Mouse (Mus musculus) forebrain, embryonic 15.5 days (tissue): ENCODE data around the gene Otulin. TPM values are rescaled to one million over a fixed set of nuclear protein-coding genes. Genes with fewer than 3 reads are reported as not detected.

ENCODE experiments used
- ATAC-seq: fragments of 200-750 bp; cut with Nextera tagmentation; replicated peaks from 2 replicates; pipeline ENCODE4 v1.8.0; 2017; ENCODE audit warnings: mild to moderate bottlenecking, moderate TSS enrichment, moderate library complexity
- H3K27ac ChIP-seq: fragments of 300-500 bp; sonication (generic); replicated peaks from 2 replicates; pipeline ENCODE4 v1.5.1; 2015; ENCODE audit warnings: mild to moderate bottlenecking, inconsistent platforms
- H3K27me3 ChIP-seq: fragments of 300-500 bp; sonication (generic); 2 replicates; pipeline ENCODE4 v1.6.1; 2015; ENCODE audit warnings: inconsistent platforms
- H3K36me3 ChIP-seq: fragments of 300-500 bp; sonication (generic); 2 replicates; pipeline ENCODE4 v1.6.1; 2015; ENCODE audit warnings: mild to moderate bottlenecking, inconsistent platforms
- H3K4me1 ChIP-seq: fragments of 300-500 bp; sonication (generic); 2 replicates; pipeline ENCODE4 v1.6.1; 2015; ENCODE audit warnings: inconsistent platforms
- H3K4me2 ChIP-seq: fragments of 300-500 bp; sonication (generic); replicated peaks from 2 replicates; pipeline ENCODE4 v1.6.1; 2015; ENCODE audit warnings: mild to moderate bottlenecking, inconsistent platforms
- H3K4me3 ChIP-seq: fragments of 300-500 bp; sonication (generic); 2 replicates; pipeline ENCODE4 v1.5.1; 2015; ENCODE audit warnings: mild to moderate bottlenecking, inconsistent platforms
- H3K9ac ChIP-seq: fragments of 300-500 bp; sonication (generic); replicated peaks from 2 replicates; pipeline ENCODE4 v1.6.1; 2015; ENCODE audit warnings: mild to moderate bottlenecking, inconsistent platforms
- H3K9me3 ChIP-seq: fragments of 300-500 bp; sonication (generic); 2 replicates; pipeline ENCODE4 v1.6.1; 2016; ENCODE audit warnings: inconsistent platforms
- WGBS: fragments of 180-500 bp; shearing (Covaris S2); methylation state at CpG from one replicate; pipeline ENCODE4 v1.1.7; 2015; ENCODE audit warnings: mixed read lengths; 5-methylcytosine and 5-hydroxymethylcytosine counted together
- polyA plus RNA-seq: library from polyadenylated mRNA; unstranded; fragments of >200 nt; fragmentation: Nextera tagmentation; extraction: Ambion mirVana; gene quantifications from 2 replicates; pipeline ENCODE4 v1.2.1, GENCODE M21; 2015

Gene Otulin
- polyA plus RNA-seq, 1 experiment from 2014 or later = 30.7 TPM

DNA sequence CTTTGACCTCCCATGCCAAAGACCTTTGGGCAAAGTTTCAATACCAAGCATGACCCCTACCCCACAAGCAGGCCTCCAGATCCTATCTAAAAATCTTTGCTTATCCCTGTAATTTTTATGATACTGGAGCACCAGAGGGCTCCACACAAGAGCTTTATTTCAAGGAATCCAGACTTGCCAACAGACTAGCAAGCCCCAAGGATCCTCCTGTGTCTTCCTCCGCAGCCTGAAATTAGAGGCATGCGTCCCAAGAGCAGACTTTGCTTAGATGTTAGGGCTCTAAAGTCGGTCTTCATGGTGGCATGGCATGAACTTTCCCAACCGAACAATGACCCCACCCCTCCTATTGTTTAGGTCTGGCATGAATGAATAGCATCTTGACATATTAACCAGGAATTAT, 94.8 kb downstream of the Otulin start:
- H3K36me3 ChIP-seq = no peaks in the 10 kb centered on the region
- no peaks in the 10 kb centered on the region for H3K9me3 ChIP-seq
- H3K27me3 ChIP-seq = no peaks in the 10 kb centered on the region
- no peak overlapping the region for H3K27ac ChIP-seq
- H3K4me1 ChIP-seq = no peaks in the 10 kb centered on the region
- no peak for ATAC-seq
- H3K4me3 ChIP-seq = no peak overlapping the region
- H3K4me2 ChIP-seq = no peak overlapping the region
- H3K9ac ChIP-seq = no peak overlapping the region
- 87% methylated on average over 4 of the region's 4 CpGs for WGBS

DNA sequence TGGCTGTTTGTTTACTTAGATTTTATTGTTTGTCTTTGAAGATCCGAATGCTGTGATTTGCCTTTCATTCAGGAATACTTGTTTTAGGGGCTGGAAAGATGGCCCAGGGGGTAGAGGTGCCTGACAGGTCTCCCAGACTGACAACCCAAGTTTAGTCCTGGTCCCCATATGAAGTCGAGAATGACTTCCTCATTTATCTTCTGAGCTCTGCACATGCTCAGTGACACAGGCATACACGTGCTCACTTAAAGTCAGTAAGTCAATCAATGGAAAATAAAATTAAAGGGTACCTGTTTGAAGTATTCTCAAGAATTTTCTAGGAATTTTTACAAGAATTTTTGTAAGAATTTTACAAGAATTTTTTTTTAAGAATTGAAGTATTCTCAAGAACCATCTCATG, 97.5 kb downstream of the Otulin start:
- H3K27me3 ChIP-seq = no peaks in the 10 kb centered on the region
- WGBS = 79% methylated on average over 3 of the region's 3 CpGs
- H3K4me2 ChIP-seq = no peak overlapping the region
- no peak overlapping the region for H3K9ac ChIP-seq
- H3K9me3 ChIP-seq = no peaks in the 10 kb centered on the region
- no peak for ATAC-seq
- H3K27ac ChIP-seq = no peak overlapping the region
- H3K4me3 ChIP-seq = no peak overlapping the region
- no peaks in the 10 kb centered on the region for H3K36me3 ChIP-seq
- no peaks in the 10 kb centered on the region for H3K4me1 ChIP-seq

DNA sequence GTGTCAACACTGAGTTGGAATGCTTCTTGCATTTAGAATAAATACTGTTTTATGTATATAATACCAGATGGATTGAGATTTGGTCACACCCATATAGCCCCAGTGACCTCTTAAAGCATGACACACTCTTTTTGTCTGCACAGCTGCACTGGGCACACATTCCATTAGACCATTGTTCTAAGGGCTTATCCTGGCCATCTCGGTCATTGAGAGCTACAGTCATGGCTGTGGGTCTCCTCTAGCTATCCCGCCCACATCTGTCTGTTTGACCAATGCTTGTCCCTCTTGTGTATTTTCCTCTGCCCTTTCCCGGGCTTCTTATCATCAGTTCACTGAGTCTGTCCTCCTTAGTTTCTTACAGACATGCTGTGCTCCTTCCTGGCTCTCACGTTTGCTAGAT, 100.5 kb downstream of the Otulin start:
- no peak overlapping the region for H3K4me3 ChIP-seq
- no peaks in the 10 kb centered on the region for H3K36me3 ChIP-seq
- H3K9me3 ChIP-seq = no peaks in the 10 kb centered on the region
- no peaks in the 10 kb centered on the region for H3K27me3 ChIP-seq
- no peak overlapping the region for H3K9ac ChIP-seq
- no peak for ATAC-seq
- no peak overlapping the region for H3K4me2 ChIP-seq
- no peaks in the 10 kb centered on the region for H3K4me1 ChIP-seq
- H3K27ac ChIP-seq = no peak overlapping the region
- WGBS = 67% methylated on average over 4 of the region's 4 CpGs

DNA sequence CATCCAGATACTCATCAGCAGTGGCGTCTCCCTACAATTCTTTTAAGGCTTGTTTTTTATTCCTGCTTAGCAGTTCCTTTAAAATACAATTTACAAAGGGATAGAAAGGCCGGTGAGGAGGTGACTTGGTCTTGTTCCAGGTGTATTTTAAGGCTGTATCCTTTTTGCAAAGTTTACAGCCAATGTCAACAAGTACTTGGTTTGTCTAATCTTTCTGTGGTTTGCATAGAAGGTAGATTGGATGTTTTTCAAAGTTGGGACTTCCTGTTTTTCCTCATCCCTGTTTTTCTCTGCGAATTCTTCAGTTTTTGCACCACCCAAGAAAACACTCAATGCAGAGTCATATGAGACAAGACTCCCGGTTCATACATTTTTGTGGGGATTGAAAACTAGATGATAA, 101.6 kb downstream of the Otulin start:
- Histone ChIP-seq H3K4me3 (no peak overlapping the region), H3K9me3 (no peaks in the 10 kb centered on the region), H3K27me3 (no peaks in the 10 kb centered on the region), H3K27ac (no peak overlapping the region), H3K9ac (no peak overlapping the region), H3K36me3 (no peaks in the 10 kb centered on the region), H3K4me1 (0 out of 2 replicates have a peak, but pooled peaks cover 5% of the 10 kb centered on the region), H3K4me2 (no peak overlapping the region)
- no peak for ATAC-seq
- 85% methylated on average over 4 of the region's 4 CpGs for WGBS

DNA sequence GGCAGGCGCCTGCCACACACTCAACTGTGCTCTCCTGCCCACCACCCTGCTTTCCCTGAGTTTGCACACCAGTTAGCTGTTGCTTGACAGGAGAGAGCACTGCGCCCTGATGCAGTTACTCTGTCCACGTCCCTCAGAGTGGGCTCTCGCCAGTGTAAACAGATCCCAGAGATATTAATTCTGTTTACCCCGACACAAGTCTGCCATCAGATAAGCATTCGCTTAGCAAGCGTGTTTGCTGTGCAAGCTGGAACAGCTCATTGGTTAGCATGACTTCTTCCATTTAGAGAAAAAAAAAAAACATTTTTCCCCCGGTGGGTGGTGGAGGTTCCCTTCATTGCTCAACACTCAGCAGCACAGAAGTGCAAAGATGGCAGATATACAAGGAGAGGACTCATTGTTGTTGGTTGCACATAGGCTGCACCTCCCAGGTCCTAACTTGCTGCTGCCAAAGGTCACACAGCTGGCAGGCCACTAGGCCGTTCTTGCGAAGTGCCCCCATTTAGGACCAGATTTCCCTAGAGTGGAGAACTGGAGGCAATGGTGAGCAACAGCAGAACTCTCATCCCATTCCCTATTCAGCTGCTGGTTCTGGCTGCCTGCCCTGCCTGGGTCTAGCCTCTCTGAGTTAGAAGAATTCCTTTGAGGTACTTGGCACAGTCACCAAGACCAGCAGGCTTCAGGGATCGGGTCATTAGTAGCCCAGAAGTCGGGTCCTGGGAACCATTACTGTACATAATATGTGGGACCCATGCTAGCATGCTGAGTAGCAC, 105.1 kb downstream of the Otulin start:
- Histone ChIP-seq H3K4me1 (0 out of 2 replicates have a peak, but pooled peaks cover 5% of the 10 kb centered on the region), H3K9ac (no peak overlapping the region), H3K27me3 (no peaks in the 10 kb centered on the region), H3K9me3 (no peaks in the 10 kb centered on the region), H3K36me3 (no peaks in the 10 kb centered on the region), H3K27ac (no peak overlapping the region), H3K4me2 (no peak overlapping the region), H3K4me3 (no peak overlapping the region)
- ATAC-seq = no peak
- WGBS = 87% methylated on average over 12 of the region's 12 CpGs

DNA sequence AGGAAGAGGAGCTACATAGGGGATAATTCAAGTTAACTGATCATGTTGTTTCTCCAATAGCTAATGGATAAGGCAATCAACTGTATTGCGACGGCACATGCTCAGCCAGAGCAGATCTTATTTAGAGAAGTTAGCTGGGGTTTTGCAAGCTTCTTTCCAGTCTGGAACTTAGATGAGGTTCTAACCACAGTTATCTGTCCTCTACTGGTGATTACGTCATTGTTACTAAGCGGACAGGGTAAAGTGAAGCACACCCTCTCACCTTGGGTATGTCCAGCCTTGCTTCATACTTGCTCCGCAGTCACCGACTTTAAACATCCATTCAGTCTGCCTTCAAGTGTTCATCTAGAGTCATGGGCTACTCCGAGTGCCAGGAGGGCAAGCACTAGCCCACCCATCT, 110.6 kb downstream of the Otulin start:
- Histone ChIP-seq H3K9ac (no peak overlapping the region), H3K9me3 (no peaks in the 10 kb centered on the region), H3K27ac (no peak overlapping the region), H3K36me3 (no peaks in the 10 kb centered on the region), H3K4me2 (no peak overlapping the region), H3K4me3 (no peak overlapping the region), H3K4me1 (0 out of 2 replicates have a peak, but pooled peaks cover 5% of the 10 kb centered on the region), H3K27me3 (no peaks in the 10 kb centered on the region)
- 95% methylated on average over 7 of the region's 7 CpGs for WGBS
- ATAC-seq = no peak

DNA sequence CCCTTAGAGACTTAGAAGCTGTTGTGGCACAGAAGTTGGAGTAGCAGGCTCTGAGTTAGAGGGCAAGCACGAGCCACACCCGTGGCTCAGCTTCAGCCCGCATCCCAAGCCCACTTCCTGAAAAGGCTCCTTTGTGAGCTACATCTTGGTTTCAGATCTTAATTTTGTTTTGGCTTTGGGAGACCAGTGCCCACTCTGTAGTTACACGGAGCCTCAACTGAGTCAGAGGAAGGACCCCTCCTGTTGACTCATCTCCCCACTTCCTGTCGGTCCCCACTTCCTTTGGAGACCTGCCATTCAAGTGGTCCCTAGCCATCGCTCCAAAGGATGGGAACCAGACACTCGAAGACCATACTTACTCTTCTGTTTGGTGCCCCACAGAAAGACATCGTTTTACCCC, 112.5 kb downstream of the Otulin start:
- Histone ChIP-seq H3K27me3 (no peaks in the 10 kb centered on the region), H3K4me2 (no peak overlapping the region), H3K9me3 (no peaks in the 10 kb centered on the region), H3K27ac (no peak overlapping the region), H3K4me3 (no peak overlapping the region), H3K36me3 (no peaks in the 10 kb centered on the region), H3K4me1 (0 out of 2 replicates have a peak, but pooled peaks cover 3% of the 10 kb centered on the region), H3K9ac (no peak overlapping the region)
- ATAC-seq = no peak
- 88% methylated on average over 8 of the region's 8 CpGs for WGBS

DNA sequence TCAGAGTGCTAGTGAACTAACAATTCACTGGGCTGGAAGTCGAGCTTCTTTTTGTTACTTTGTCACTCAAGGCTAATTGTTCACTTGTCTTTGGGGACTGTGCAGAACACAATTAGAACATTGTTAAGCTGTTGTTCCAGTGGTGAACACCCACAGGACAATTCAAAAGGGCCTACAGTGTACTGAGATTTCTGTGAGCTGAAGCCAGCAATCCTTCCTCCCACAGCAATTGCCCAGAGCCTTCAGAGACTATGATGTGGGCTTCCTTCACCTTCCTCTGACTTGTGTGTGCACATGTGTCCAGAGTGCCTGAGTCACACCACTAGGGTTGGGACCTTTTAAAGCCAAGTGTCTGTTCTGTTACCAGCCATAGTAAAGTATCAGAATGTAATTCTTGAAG, 113.6 kb downstream of the Otulin start:
- Histone ChIP-seq H3K4me3 (no peak overlapping the region), H3K27me3 (no peaks in the 10 kb centered on the region), H3K27ac (no peak overlapping the region), H3K9ac (no peak overlapping the region), H3K4me2 (no peak overlapping the region), H3K9me3 (no peaks in the 10 kb centered on the region), H3K36me3 (no peaks in the 10 kb centered on the region), H3K4me1 (0 out of 2 replicates have a peak, but pooled peaks cover 4% of the 10 kb centered on the region)
- 7% methylated on average over 1 of the region's 1 CpGs for WGBS
- ATAC-seq = no peak

DNA sequence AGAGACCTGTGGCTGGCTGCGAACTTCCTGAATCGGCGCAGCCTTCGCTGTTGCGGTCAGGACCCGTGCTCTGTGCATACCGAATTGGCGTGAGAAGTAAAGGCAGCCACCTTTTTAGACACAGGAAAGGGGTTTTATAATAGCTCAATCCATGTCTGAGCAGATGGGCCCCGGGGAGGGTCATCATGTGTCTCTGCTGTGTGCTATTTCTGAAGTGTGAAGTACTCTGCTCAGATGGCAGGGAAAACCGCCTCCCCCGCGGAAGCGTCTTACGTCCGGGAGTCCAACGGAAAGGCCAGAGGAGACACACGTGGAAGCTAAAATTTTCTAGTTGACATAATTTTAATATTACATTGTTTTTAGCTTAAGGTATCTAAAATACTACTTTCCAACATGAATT, 121.5 kb downstream of the Otulin start:
- Histone ChIP-seq H3K4me2 (no peak overlapping the region), H3K9me3 (no peaks in the 10 kb centered on the region), H3K9ac (no peak overlapping the region), H3K36me3 (no peaks in the 10 kb centered on the region), H3K27me3 (no peaks in the 10 kb centered on the region), H3K4me1 (0 out of 2 replicates have a peak, but pooled peaks cover 4% of the 10 kb centered on the region), H3K4me3 (no peak overlapping the region), H3K27ac (no peak overlapping the region)
- ATAC-seq = no peak
- WGBS = 97% methylated on average over 17 of the region's 17 CpGs

DNA sequence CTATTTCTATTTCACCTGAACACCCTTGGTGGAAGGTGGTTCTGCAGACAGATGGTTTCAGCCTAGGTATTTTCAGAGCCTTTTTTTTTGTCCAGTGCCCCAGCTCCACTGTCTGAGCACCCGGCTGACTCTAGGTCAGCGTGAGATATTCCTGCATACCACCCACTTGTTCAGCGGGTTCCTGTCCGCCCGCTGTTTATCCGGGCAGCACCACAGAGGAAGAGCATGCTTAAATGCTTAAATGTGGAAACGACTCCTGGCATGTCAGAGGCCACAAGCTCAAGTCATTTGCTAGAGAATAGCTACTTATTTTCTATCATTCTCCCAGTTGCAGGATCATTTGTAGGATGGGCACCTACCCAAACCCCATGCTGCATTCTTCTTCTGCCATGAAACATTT, 122.3 kb downstream of the Otulin start:
- H3K9ac ChIP-seq = no peak overlapping the region
- 96% methylated on average over 7 of the region's 7 CpGs for WGBS
- H3K4me3 ChIP-seq = no peak overlapping the region
- no peak overlapping the region for H3K27ac ChIP-seq
- H3K9me3 ChIP-seq = no peaks in the 10 kb centered on the region
- no peaks in the 10 kb centered on the region for H3K27me3 ChIP-seq
- H3K4me2 ChIP-seq = no peak overlapping the region
- 0 out of 2 replicates have a peak, but pooled peaks cover 2% of the 10 kb centered on the region for H3K4me1 ChIP-seq
- H3K36me3 ChIP-seq = no peaks in the 10 kb centered on the region
- ATAC-seq = no peak

DNA sequence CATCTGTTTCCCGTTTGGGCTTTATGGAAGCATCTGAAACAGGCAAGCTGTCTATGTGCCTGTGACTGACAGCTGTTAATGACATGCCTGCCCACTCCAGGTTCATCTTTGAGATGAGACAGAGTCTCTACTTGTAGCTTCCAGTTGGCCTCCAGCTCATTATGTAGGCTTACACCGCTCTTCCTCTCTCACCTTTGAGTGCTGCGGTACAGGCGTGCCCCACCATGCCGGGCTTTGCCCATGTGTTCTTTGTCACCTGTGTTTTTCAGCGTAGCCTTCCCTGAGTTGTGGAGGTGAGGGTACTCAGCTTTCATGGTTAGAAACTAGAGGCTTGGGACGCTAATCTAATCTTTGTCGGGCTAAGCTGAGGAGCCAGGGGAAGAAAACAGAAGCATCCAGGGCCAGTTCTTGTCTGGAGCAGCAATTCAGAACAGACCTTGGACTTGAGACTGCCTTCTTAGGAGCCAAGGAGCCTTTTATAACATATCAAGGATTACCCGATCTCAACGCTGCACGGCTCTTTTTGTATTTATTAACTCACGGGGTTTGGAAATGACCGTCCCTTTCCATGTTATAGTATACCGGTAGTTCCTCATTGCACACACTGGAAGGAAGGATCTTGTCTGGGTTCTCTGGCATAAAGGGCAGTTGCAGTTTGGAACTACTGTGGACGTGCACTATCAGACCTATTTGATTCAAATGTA, 123.4 kb downstream of the Otulin start:
- 94% methylated on average over 15 of the region's 15 CpGs for whole genome bisulfite sequencing
- Histone ChIP-seq H3K27me3 (no peaks in the 10 kb centered on the region), H3K27ac (no peak overlapping the region), H3K9ac (no peak overlapping the region), H3K4me1 (peaks cover 4% of the 10 kb centered on the region; the same call in 1 of the 2 replicates), H3K4me2 (no peak overlapping the region), H3K36me3 (no peaks in the 10 kb centered on the region), H3K9me3 (no peaks in the 10 kb centered on the region), H3K4me3 (no peak overlapping the region)
- ATAC-seq = no peak

DNA sequence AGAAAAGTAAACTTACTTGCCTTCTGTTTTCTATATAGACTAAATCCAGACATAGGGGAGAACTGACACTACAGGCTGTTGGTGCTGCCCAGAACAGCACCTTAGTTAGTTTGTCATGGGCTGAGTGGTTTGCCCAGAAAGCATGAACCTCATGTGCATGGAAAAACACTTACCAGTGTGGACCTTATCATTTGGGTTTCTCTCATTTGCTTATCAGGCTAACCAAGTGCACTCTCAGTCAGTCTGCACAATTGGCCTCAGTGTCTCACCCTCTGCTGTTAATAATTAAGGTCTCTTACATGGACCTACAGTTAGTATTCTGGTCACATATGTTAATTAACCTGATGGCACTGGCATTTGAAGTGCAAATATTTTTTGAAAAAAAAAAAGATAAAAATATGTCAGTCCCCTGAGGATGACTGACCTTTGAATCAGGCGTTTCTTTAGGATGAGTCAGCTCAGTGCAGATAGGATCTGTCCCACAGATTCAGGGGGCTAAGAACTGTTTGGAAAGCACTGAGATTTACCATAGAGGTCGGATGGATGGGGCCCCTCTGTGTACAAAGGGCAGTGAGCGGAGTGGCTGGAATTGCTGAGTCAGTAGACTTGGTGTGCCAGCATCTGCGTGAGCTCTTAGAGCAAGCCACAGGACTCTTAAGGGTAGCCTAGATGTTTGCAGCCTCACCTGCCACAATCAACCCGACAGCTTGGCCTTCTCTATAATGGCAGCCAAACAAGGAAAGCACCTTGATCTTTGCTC, 124.2 kb downstream of the Otulin start:
- no peaks in the 10 kb centered on the region for H3K36me3 ChIP-seq
- no peak overlapping the region for H3K4me3 ChIP-seq
- no peak overlapping the region for H3K27ac ChIP-seq
- no peak overlapping the region for H3K4me2 ChIP-seq
- 72% methylated on average over 5 of the region's 5 CpGs for whole genome bisulfite sequencing
- no peak overlapping the region for H3K9ac ChIP-seq
- H3K4me1 ChIP-seq = peaks cover 4% of the 10 kb centered on the region; the same call in 1 of the 2 replicates
- H3K9me3 ChIP-seq = no peaks in the 10 kb centered on the region
- no peaks in the 10 kb centered on the region for H3K27me3 ChIP-seq
- ATAC-seq = no peak
